In genomic region chr3:107714276-107714933, GRCm38 (mm10) we compare ENCODE assay signal across 22 mouse cellular contexts. TPM values are rescaled to one million over a fixed set of nuclear protein-coding genes. Genes with fewer than 3 reads are reported as not detected.
DNase-seq lines count a peak whose midpoint lies in the region; ATAC-seq and TF ChIP-seq lines count a peak whose summit lies in the region.
"Had no signal": no experiment of that assay in that cellular context is flagged by ENCODE, and none has a peak within 500 bp of the region (broad histone marks: within the 10 kb centered on the region; RNA-seq: fewer than 3 reads in every experiment).

No protein-coding gene starts in this region.

- no peak overlapping the region for H3K4me2 ChIP-seq in limb, embryonic 12.5 days
- H3K4me2 ChIP-seq in intestine, embryonic 16.5 days (ENCODE audit: low read depth, low read length), result no peak overlapping the region
- H3K4me2 ChIP-seq in neural tube, embryonic 15.5 days, result no peak overlapping the region
- H3K4me2 ChIP-seq: forebrain, embryonic 13.5 days; heart, embryonic 15.5 days; liver, embryonic 11.5 days; midbrain, embryonic 12.5 days had no signal

- no peak for DNase-seq in frontal cortex, postnatal 14 days (ENCODE audit: low spot score in 2 of 2)
- no peak for DNase-seq in limb, embryonic 10.5 days (ENCODE audit: low spot score)
- DNase-seq in brain, embryonic 14.5 days (ENCODE audit: low read depth), result peak; percentile 31
- no peak for DNase-seq in right cerebral cortex, postnatal 4 days
- DNase-seq: adrenal gland, postnatal 14 days; cerebellum, adult 8-10 months; kidney, adult 2 months; layer of hippocampus, adult 9-11 months; lung, adult 2 months; spleen, adult 18-20 months; thymus, adult 18-20 months; thymus, postnatal 4 days had no signal

- H3K9ac ChIP-seq in limb, embryonic 12.5 days (replicated peaks), result no peak overlapping the region
- no peak overlapping the region for H3K9ac ChIP-seq in intestine, embryonic 16.5 days (ENCODE audit: low read depth, low read length)
- H3K9ac ChIP-seq in neural tube, embryonic 15.5 days (replicated peaks), result no peak overlapping the region
- H3K9ac ChIP-seq: forebrain, embryonic 13.5 days; heart, embryonic 15.5 days; midbrain, embryonic 12.5 days had no signal

- no peaks in the 10 kb centered on the region for H3K36me3 ChIP-seq in limb, embryonic 12.5 days
- no peaks in the 10 kb centered on the region for H3K36me3 ChIP-seq in limb, embryonic 10.5 days
- H3K36me3 ChIP-seq in intestine, embryonic 16.5 days (ENCODE audit: control insufficient read depth, insufficient read depth, low read length), result no peaks in the 10 kb centered on the region
- H3K36me3 ChIP-seq in neural tube, embryonic 15.5 days, result no peaks in the 10 kb centered on the region
- H3K36me3 ChIP-seq: heart, embryonic 15.5 days; midbrain, embryonic 12.5 days had no signal

- no peak overlapping the region for H3K4me3 ChIP-seq in limb, embryonic 12.5 days (replicated peaks)
- no peak overlapping the region for H3K4me3 ChIP-seq in limb, embryonic 10.5 days
- H3K4me3 ChIP-seq in intestine, embryonic 16.5 days (ENCODE audit: low read length), result no peak overlapping the region
- no peak overlapping the region for H3K4me3 ChIP-seq in neural tube, embryonic 15.5 days (replicated peaks)
- H3K4me3 ChIP-seq: forebrain, embryonic 13.5 days; heart, embryonic 15.5 days; midbrain, embryonic 12.5 days had no signal

- ATAC-seq in frontal cortex, adult (ENCODE audit: low TSS enrichment), result peak; percentile 70
- no peak for ATAC-seq in limb, embryonic 12.5 days (ENCODE audit: insufficient number of reproducible peaks, insufficient read depth, low FRiP score, low TSS enrichment, low read depth)
- 0 out of 2 replicates have a peak, but pooled peaks have one; percentile 33 for ATAC-seq in intestine, embryonic 16.5 days
- no peak for ATAC-seq in neural tube, embryonic 15.5 days (ENCODE audit: low FRiP score)
- ATAC-seq: CD4-positive, CD25-positive, alpha-beta regulatory T cell, adult 4 months; forebrain, embryonic 13.5 days; hindbrain, postnatal 0 days had no signal

- H3K9me3 ChIP-seq in limb, embryonic 12.5 days, result no peaks in the 10 kb centered on the region
- H3K9me3 ChIP-seq in limb, embryonic 10.5 days (replicated peaks), result no peaks in the 10 kb centered on the region
- H3K9me3 ChIP-seq in intestine, embryonic 16.5 days (ENCODE audit: control insufficient read depth, low read length), result no peaks in the 10 kb centered on the region
- no peaks in the 10 kb centered on the region for H3K9me3 ChIP-seq in neural tube, embryonic 15.5 days (replicated peaks)
- H3K9me3 ChIP-seq: forebrain, embryonic 13.5 days; heart, embryonic 15.5 days; midbrain, embryonic 12.5 days had no signal

- 44% methylated on average over 5 of the region's 5 CpGs for WGBS in limb, embryonic 12.5 days
- WGBS in limb, embryonic 10.5 days, result 62% methylated on average over 5 of the region's 5 CpGs
- WGBS in intestine, embryonic 16.5 days, result 33% methylated on average over 5 of the region's 5 CpGs
- WGBS in neural tube, embryonic 15.5 days, result 43% methylated on average over 5 of the region's 5 CpGs

- peaks cover 10% of the 10 kb centered on the region for H3K4me1 ChIP-seq in limb, embryonic 12.5 days (replicated peaks)
- no peaks in the 10 kb centered on the region for H3K4me1 ChIP-seq in limb, embryonic 10.5 days
- peaks cover 5% of the 10 kb centered on the region for H3K4me1 ChIP-seq in intestine, embryonic 16.5 days (ENCODE audit: control insufficient read depth, insufficient read depth, low read length)
- no peaks in the 10 kb centered on the region for H3K4me1 ChIP-seq in neural tube, embryonic 15.5 days
- H3K4me1 ChIP-seq: forebrain, embryonic 13.5 days; midbrain, embryonic 12.5 days had no signal

- TF ChIP-seq CTCF in brain, embryonic 14.5 days (IDR thresholded peaks at IDR 0.05; ENCODE audit: borderline replicate concordance, extremely low read depth, insufficient read depth, insufficient read length), result no peak

- H3K27ac ChIP-seq in limb, embryonic 12.5 days, result 0 out of 2 replicates have a peak overlapping the region, but pooled peaks have one; percentile 0
- H3K27ac ChIP-seq in limb, embryonic 10.5 days, result no peak overlapping the region
- H3K27ac ChIP-seq in intestine, embryonic 16.5 days (ENCODE audit: low read length), result peak overlapping the region; percentile 3; the same call in 1 of the 2 replicates
- no peak overlapping the region for H3K27ac ChIP-seq in neural tube, embryonic 15.5 days (replicated peaks)
- H3K27ac ChIP-seq: forebrain, embryonic 13.5 days; heart, embryonic 15.5 days; hindbrain, postnatal 0 days; midbrain, embryonic 12.5 days had no signal

- H3K27me3 ChIP-seq in limb, embryonic 12.5 days, result no peaks in the 10 kb centered on the region
- H3K27me3 ChIP-seq in limb, embryonic 10.5 days (ENCODE audit: low read depth, poor library complexity, severe bottlenecking), result no peaks in the 10 kb centered on the region
- no peaks in the 10 kb centered on the region for H3K27me3 ChIP-seq in intestine, embryonic 16.5 days (replicated peaks; ENCODE audit: control insufficient read depth, insufficient read depth, low read length)
- H3K27me3 ChIP-seq in neural tube, embryonic 15.5 days (replicated peaks), result no peaks in the 10 kb centered on the region
- H3K27me3 ChIP-seq: forebrain, embryonic 13.5 days; midbrain, embryonic 12.5 days had no signal

- TF ChIP-seq POLR2A in brain, embryonic 14.5 days (IDR thresholded peaks at IDR 0.05; ENCODE audit: borderline replicate concordance, extremely low read depth, insufficient read depth, insufficient read length, poor library complexity, severe bottlenecking), result no peak

RNA-seq across cellular contexts. Expression of gene Ahcyl1, which starts 18.0 kb away (rescaled TPM):
- 114 and 115 TPM in 2 replicates for polyA plus RNA-seq in limb, embryonic 12.5 days (2016; fragmentation: Nextera tagmentation; extraction: Ambion mirVana)
- polyA plus RNA-seq in limb, embryonic 10.5 days (2016; fragmentation: Nextera tagmentation; extraction: Ambion mirVana), result 83.4 and 98.2 TPM in 2 replicates
- polyA plus RNA-seq in brain, embryonic 14.5 days (2012; rRNA removed), result 173 and 195 TPM in 2 replicates
- polyA plus RNA-seq in intestine, embryonic 16.5 days (2015; fragmentation: Nextera tagmentation; extraction: Ambion mirVana), result 43.6 and 63.5 TPM in 2 replicates
- polyA plus RNA-seq in neural tube, embryonic 15.5 days (2015; fragmentation: Nextera tagmentation; extraction: Ambion mirVana), result 108 and 110 TPM in 2 replicates

RNA-seq across cellular contexts. Expression of gene Csf1, which starts 45.9 kb away (rescaled TPM):
- polyA plus RNA-seq in limb, embryonic 12.5 days (2016; fragmentation: Nextera tagmentation; extraction: Ambion mirVana), result 6.1 and 7.4 TPM in 2 replicates
- polyA plus RNA-seq in limb, embryonic 10.5 days (2016; fragmentation: Nextera tagmentation; extraction: Ambion mirVana), result 3.4 and 4.6 TPM in 2 replicates
- 6.4 and 8.5 TPM in 2 replicates for polyA plus RNA-seq in brain, embryonic 14.5 days (2012; rRNA removed)
- polyA plus RNA-seq in intestine, embryonic 16.5 days (2015; fragmentation: Nextera tagmentation; extraction: Ambion mirVana), result 11.8 and 13.9 TPM in 2 replicates
- 7.8 and 8.4 TPM in 2 replicates for polyA plus RNA-seq in neural tube, embryonic 15.5 days (2015; fragmentation: Nextera tagmentation; extraction: Ambion mirVana)

Comparison
In these comparisons a context has a peak if more than half of its experiments do, and no peak if none do; other contexts are left out.
1. H3K27ac ChIP-seq: peak in limb, embryonic 12.5 days (single experiment) and intestine, embryonic 16.5 days (single experiment); none in limb, embryonic 10.5 days (single experiment) and neural tube, embryonic 15.5 days (single experiment).
2. ATAC-seq: peak in frontal cortex, adult (single experiment) and intestine, embryonic 16.5 days (single experiment); none in limb, embryonic 12.5 days (single experiment) and neural tube, embryonic 15.5 days (single experiment).